Mouse (Mus musculus): ENCODE measurements around the gene Olfr828.

Gene Olfr828

DNA sequence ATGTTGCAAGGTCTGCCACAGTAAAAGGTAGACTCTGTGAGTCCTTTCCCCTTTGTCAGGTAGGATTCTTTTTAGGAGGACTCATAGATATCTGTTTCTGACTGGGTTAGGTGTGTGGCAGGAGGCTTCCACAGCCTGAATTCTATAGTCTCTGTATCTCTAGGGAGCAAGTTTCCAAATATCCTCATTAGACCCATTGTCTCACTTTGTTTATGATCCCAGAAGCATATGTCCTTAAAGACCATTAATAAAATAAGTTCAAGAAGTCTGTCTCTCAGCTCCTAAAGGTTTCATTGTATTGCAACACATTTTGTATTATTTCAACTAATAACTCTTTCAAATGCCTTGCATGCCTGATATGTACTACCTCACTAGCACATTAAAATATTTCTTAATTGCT lies at the start of gene Olfr828:
Olfr828 (minus strand) TSS at position 101 of the 400 bp plus-strand sequence.
- no peak for DNase-seq (ENCODE audit: low spot score in 2 of 2)

DNA sequence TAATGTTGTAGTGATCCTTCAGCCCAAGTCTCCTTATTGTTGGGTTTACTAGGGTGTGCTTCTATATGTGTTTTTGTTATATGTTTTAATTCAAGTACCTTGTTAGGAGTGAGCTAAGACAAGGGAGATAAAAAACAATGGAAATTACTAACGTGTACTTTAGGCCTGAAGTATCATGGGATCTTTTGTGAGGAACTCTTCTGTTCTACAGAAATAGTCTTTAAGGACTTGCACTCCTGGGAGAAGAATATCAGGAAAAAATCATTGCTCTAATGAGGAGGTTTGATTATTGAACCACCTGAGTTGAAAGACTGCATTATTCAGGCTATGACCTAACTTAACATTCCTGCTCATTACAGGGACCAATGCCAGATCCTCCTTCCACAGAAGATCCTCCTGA lies 35.3 kb upstream of the Olfr828 start, which contains the start of gene Olfr829:
Olfr829 (plus strand) TSS at position 301 of the 400 bp plus-strand sequence.
- DNase-seq (ENCODE audit: low spot score in 2 of 2) = no peak

DNA sequence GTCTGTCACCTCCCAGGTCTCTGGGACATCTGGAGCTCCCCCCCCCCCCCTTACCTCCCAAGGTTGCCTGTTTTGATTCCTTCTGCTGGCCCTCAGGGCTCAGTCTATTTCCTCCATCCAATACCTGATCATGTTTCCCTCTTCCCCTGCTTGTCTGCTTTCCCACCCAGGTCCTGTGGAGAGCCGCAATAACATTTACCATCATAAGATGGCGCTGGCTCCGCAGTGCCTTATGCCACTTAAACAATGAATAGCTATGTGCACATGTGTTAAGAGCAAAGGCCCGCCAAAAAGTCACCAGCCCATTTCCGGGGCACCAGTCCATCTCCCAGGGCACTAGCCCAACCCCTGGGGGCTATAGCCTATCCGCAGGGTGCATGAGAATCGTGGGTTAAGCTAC lies 34.0 kb downstream of the Olfr828 start:
- DNase-seq (ENCODE audit: low spot score in 2 of 2) = no peak

DNA sequence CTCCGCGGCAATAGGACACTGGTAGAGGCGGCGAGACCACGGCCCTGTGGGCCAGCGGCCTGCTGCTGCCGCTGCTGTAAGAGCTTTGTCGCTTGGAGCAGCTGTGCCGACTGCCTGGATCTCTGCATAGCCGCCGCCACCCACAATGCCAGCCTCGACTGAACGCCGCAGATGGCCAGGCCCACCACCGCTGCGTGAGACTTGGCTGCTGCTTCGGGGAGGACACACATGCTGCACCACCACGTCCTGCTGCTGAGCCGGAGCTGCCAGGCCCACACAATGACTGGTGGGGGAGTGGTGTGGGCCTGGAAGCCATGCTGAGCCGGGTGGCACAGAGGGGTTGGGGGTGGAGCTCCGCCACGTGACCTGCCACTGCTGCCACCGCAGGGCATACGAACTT lies 39.9 kb downstream of the Olfr828 start:
- peak in 1 of 2 experiments; percentile 18 for DNase-seq (ENCODE audit: low spot score in 2 of 2)

DNA sequence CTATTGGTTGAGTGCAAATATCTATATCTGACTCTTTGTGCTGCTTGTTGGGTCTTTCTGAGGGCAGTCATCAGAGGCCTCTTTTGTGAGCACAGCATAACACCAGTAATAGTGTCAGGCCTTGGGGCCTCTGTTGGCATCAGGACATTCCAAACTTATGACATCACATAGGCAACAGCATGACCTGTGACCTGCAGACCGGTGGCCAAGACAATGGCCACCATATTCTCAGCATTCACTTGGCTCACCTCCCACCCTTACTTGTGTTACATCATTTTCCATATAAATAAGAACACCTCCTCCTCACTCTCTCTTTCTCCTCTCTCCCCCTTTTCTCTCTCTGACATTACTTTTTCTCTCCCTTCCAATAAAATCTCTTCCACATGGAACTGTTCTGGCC lies 40.3 kb downstream of the Olfr828 start:
- no peak for DNase-seq (ENCODE audit: low spot score in 2 of 2)

Measured in urinary bladder, postnatal 4 days (tissue).